In the genomic region with DNA sequence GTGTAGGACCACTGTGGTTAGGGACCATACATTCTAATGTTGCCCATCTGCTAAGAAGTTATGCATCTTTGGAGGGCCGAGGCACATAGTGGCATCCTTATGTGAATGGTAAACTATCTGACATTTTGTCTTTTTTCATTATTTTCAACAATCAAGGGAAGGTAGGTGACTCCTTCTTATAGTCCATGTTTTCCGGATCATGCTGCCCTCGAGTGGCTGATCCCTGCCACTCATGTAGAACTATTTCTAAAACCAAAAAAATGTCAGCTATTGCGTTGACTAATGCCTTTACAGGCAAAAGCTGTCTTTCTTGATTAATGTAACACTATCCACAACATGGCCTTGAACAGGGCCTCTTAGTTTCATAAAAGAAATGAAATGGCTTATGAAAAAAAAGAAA, we compare ENCODE assay signal across 18 mouse cellular contexts. TPM values are rescaled to one million over a fixed set of nuclear protein-coding genes. Genes with fewer than 3 reads are reported as not detected.
"Had no signal": no experiment of that assay in that cellular context is flagged by ENCODE, and none has a peak within 500 bp of the region (broad histone marks: within the 10 kb centered on the region; RNA-seq: fewer than 3 reads in every experiment).

No protein-coding gene starts in this region.

- H3K9me3 ChIP-seq: midbrain, embryonic 10.5 days; midbrain, embryonic 12.5 days; neural tube, embryonic 13.5 days; neural tube, embryonic 15.5 days; stomach, embryonic 15.5 days had no signal

- DNase-seq: lung, adult 18-20 months; lung, embryonic 14.5 days; lung, postnatal 10 days; lung, postnatal 4 days; midbrain, embryonic 14.5 days; retina, postnatal 1 day; right cerebral cortex, postnatal 14 days; thymus, adult 2 months; thymus, postnatal 25 days; thymus, postnatal 4 days had no signal

- H3K27me3 ChIP-seq: midbrain, embryonic 12.5 days; neural tube, embryonic 13.5 days; neural tube, embryonic 15.5 days; stomach, embryonic 15.5 days had no signal

- H3K4me2 ChIP-seq: lung, embryonic 14.5 days; midbrain, embryonic 12.5 days; neural tube, embryonic 13.5 days; neural tube, embryonic 15.5 days; stomach, embryonic 15.5 days had no signal

- H3K4me3 ChIP-seq: midbrain, embryonic 10.5 days; midbrain, embryonic 12.5 days; myocyte; neural tube, embryonic 13.5 days; neural tube, embryonic 15.5 days; stomach, embryonic 15.5 days had no signal

- H3K27ac ChIP-seq: midbrain, embryonic 10.5 days; midbrain, embryonic 12.5 days; neural tube, embryonic 13.5 days; neural tube, embryonic 15.5 days; stomach, embryonic 15.5 days; stomach, postnatal 0 days had no signal

- H3K9ac ChIP-seq: lung, embryonic 14.5 days; midbrain, embryonic 12.5 days; neural tube, embryonic 13.5 days; neural tube, embryonic 15.5 days; stomach, embryonic 15.5 days had no signal

- H3K4me1 ChIP-seq: midbrain, embryonic 10.5 days; midbrain, embryonic 12.5 days; neural tube, embryonic 13.5 days; neural tube, embryonic 15.5 days; stomach, embryonic 15.5 days had no signal

- H3K36me3 ChIP-seq: midbrain, embryonic 10.5 days; midbrain, embryonic 12.5 days; stomach, embryonic 15.5 days had no signal

RNA-seq across cellular contexts. Expression of a gene that starts 59.0 kb away (rescaled TPM):
- total RNA-seq: megakaryocyte, adult 5-6 weeks had no signal
